Mouse (Mus musculus) MEL (cell line): ENCODE measurements around the gene Ttc6. TPM values are rescaled to one million over a fixed set of nuclear protein-coding genes. Genes with fewer than 3 reads are reported as not detected.

Source experiments
- DNase-seq: peaks from one replicate; pipeline ENCODE4 v3.0.0; 2011; ENCODE audit warnings: low read depth, low spot score
- H3K27ac ChIP-seq: 2 replicates; pipeline ENCODE4 v1.5.1; 2012; ENCODE audit warnings: low read depth, mild to moderate bottlenecking, control low read depth, low read length, moderate library complexity; ENCODE audit not compliant: control insufficient read depth
- H3K27me3 ChIP-seq, 2 experiments: fragments of 150-350 bp in 1 of 2; sonication (generic) in 1 of 2; 2 replicates each; pipeline ENCODE4 v1.6.1; 2012; ENCODE audit warnings: low read length in 2 of 2, mild to moderate bottlenecking in 2 of 2, improper control_type of control experiment in 1 of 2, moderate library complexity in 1 of 2; ENCODE audit not compliant: insufficient read depth in 2 of 2, control insufficient read depth in 1 of 2
- H3K36me3 ChIP-seq, 2 experiments: 2 replicates each; pipeline ENCODE4 v1.6.1; 2012 to 2014; ENCODE audit warnings: low read length in 2 of 2, improper control_type of control experiment in 1 of 2, inconsistent platforms in 1 of 2, mild to moderate bottlenecking in 1 of 2; ENCODE audit not compliant: insufficient read depth in 2 of 2, control insufficient read depth in 1 of 2
- H3K4me1 ChIP-seq, 2 experiments: fragments of 150-350 bp in 1 of 2; sonication (generic) in 1 of 2; 2 replicates each; pipeline ENCODE4 v1.6.1; 2012; ENCODE audit warnings: low read length in 2 of 2, improper control_type of control experiment in 1 of 2, mild to moderate bottlenecking in 1 of 2; ENCODE audit not compliant: insufficient read depth in 2 of 2, control insufficient read depth in 1 of 2
- H3K4me3 ChIP-seq, 2 experiments: fragments of 150-350 bp in 1 of 2; sonication (generic) in 1 of 2; 2 replicates each; pipeline ENCODE4 v1.5.1; 2012; ENCODE audit warnings: low read depth in 2 of 2, low read length in 2 of 2, mild to moderate bottlenecking in 2 of 2, moderate library complexity in 2 of 2, control low read depth in 1 of 2, improper control_type of control experiment in 1 of 2; ENCODE audit not compliant: control insufficient read depth in 1 of 2, insufficient read depth in 1 of 2
- H3K79me2 ChIP-seq: 2 replicates; pipeline ENCODE4 v1.6.1; 2012; ENCODE audit warnings: mild to moderate bottlenecking, low read length, moderate library complexity; ENCODE audit not compliant: control insufficient read depth, poor library complexity, insufficient read depth
- H3K9ac ChIP-seq: 2 replicates; pipeline ENCODE4 v1.6.1; 2012; ENCODE audit warnings: low read depth, mild to moderate bottlenecking, control low read depth, low read length, moderate library complexity; ENCODE audit not compliant: control insufficient read depth, poor library complexity, severe bottlenecking
- H3K9me3 ChIP-seq: fragments of 150-350 bp; sonication (generic); replicated peaks from 2 replicates; pipeline ENCODE4 v1.6.1; 2012; ENCODE audit warnings: mild to moderate bottlenecking, low read length, improper control_type of control experiment, moderate library complexity; ENCODE audit not compliant: insufficient read depth
- BHLHE40 ChIP-seq: IDR thresholded peaks from 2 replicates; pipeline ENCODE4 v1.6.1; 2012; ENCODE audit warnings: low read depth, mild to moderate bottlenecking, inconsistent platforms, low read length, improper control_type of control experiment, borderline replicate concordance
- CHD1 ChIP-seq: IDR thresholded peaks from 2 replicates; pipeline ENCODE4 v1.6.1; 2012; ENCODE audit warnings: low read depth, mild to moderate bottlenecking, inconsistent platforms, low read length, improper control_type of control experiment
- CHD2 ChIP-seq: IDR thresholded peaks from 2 replicates; pipeline ENCODE4 v1.6.1; 2011; ENCODE audit warnings: low read length, improper control_type of control experiment
- CTCF ChIP-seq, 3 experiments: IDR thresholded peaks in 2 of 3; conservative IDR thresholded peaks in 1 of 3; 2 replicates each; pipeline ENCODE4 v1.5.1; 2011 to 2012; ENCODE audit warnings: low read length in 3 of 3, low read depth in 2 of 3, mild to moderate bottlenecking in 2 of 3, improper control_type of control experiment in 1 of 3, inconsistent platforms in 1 of 3, mixed read lengths in 1 of 3, moderate library complexity in 1 of 3; ENCODE audit not compliant: control insufficient read depth in 1 of 3, insufficient read depth in 1 of 3, poor library complexity in 1 of 3, severe bottlenecking in 1 of 3
- E2F4 ChIP-seq: IDR thresholded peaks from 2 replicates; pipeline ENCODE4 v1.6.1; 2011; ENCODE audit warnings: low read depth, low read length, improper control_type of control experiment, borderline replicate concordance
- EP300 ChIP-seq, 2 experiments: IDR thresholded peaks; 2 replicates each; pipeline ENCODE4 v1.6.1; 2011; ENCODE audit warnings: improper control_type of control experiment in 2 of 2, low read length in 2 of 2, low read depth in 1 of 2, mild to moderate bottlenecking in 1 of 2
- GABPA ChIP-seq: IDR thresholded peaks from 2 replicates; pipeline ENCODE4 v1.6.1; 2012; ENCODE audit warnings: low read depth, mild to moderate bottlenecking, inconsistent platforms, low read length, improper control_type of control experiment, moderate library complexity
- GATA1 ChIP-seq: IDR thresholded peaks from 2 replicates; pipeline ENCODE4 v1.6.1; 2011; ENCODE audit warnings: low read depth, low read length, improper control_type of control experiment
- HCFC1 ChIP-seq: IDR thresholded peaks from 2 replicates; pipeline ENCODE4 v1.6.1; 2012; ENCODE audit warnings: low read depth, mild to moderate bottlenecking, inconsistent platforms, low read length, improper control_type of control experiment, moderate library complexity
- KAT2A ChIP-seq: conservative IDR thresholded peaks from 2 replicates; pipeline ENCODE4 v1.6.1; 2012; ENCODE audit warnings: low read depth, low read length, improper control_type of control experiment, inconsistent platforms
- MAFK ChIP-seq: IDR thresholded peaks from 2 replicates; pipeline ENCODE4 v1.6.1; 2011; ENCODE audit warnings: low read depth, mild to moderate bottlenecking, low read length, improper control_type of control experiment, borderline replicate concordance
- MAX ChIP-seq: IDR thresholded peaks from 2 replicates; pipeline ENCODE4 v1.6.1; 2011; ENCODE audit warnings: low read length, improper control_type of control experiment
- MAZ ChIP-seq: IDR thresholded peaks from 2 replicates; pipeline ENCODE4 v1.6.1; 2012; ENCODE audit warnings: low read depth, mild to moderate bottlenecking, inconsistent platforms, low read length, improper control_type of control experiment
- MEF2A ChIP-seq: IDR thresholded peaks from 2 replicates; pipeline ENCODE4 v1.6.1; 2014; ENCODE audit warnings: low read depth, mild to moderate bottlenecking, inconsistent platforms, low read length, improper control_type of control experiment; ENCODE audit not compliant: poor library complexity, insufficient replicate concordance, severe bottlenecking; ENCODE audit errors: extremely low read depth
- MYB ChIP-seq: IDR thresholded peaks from 2 replicates; pipeline ENCODE4 v1.6.1; 2011; ENCODE audit warnings: mild to moderate bottlenecking, low read depth, low read length, improper control_type of control experiment
- NRF1 ChIP-seq: IDR thresholded peaks from 2 replicates; pipeline ENCODE4 v1.6.1; 2014; ENCODE audit warnings: low read depth, mild to moderate bottlenecking, inconsistent platforms, low read length, improper control_type of control experiment, moderate library complexity; ENCODE audit not compliant: poor library complexity, insufficient read depth, severe bottlenecking
- POLR2A ChIP-seq, 2 experiments: IDR thresholded peaks; 2 replicates each; pipeline ENCODE4 v1.6.1; 2011 to 2012; ENCODE audit warnings: low read length in 2 of 2, mild to moderate bottlenecking in 2 of 2, control low read depth in 1 of 2, improper control_type of control experiment in 1 of 2, low read depth in 1 of 2, moderate library complexity in 1 of 2; ENCODE audit not compliant: control insufficient read depth in 1 of 2, insufficient read depth in 1 of 2, poor library complexity in 1 of 2
- POLR2AphosphoS2 ChIP-seq: IDR thresholded peaks from 2 replicates; pipeline ENCODE4 v1.6.1; 2011; ENCODE audit warnings: low read length, improper control_type of control experiment
- POLR2AphosphoS5 ChIP-seq: IDR thresholded peaks from 2 replicates; pipeline ENCODE4 v1.6.1; 2012; ENCODE audit warnings: low read depth, borderline replicate concordance, mild to moderate bottlenecking, inconsistent platforms, low read length, moderate library complexity, mixed read lengths
- RAD21 ChIP-seq: IDR thresholded peaks from 2 replicates; pipeline ENCODE4 v1.6.1; 2011; ENCODE audit warnings: mild to moderate bottlenecking, low read depth, low read length, improper control_type of control experiment
- SIN3A ChIP-seq: IDR thresholded peaks from 2 replicates; pipeline ENCODE4 v1.6.1; 2012; ENCODE audit warnings: low read length, improper control_type of control experiment, inconsistent platforms
- SMC3 ChIP-seq: IDR thresholded peaks from 2 replicates; pipeline ENCODE4 v1.6.1; 2011; ENCODE audit warnings: low read depth, low read length, improper control_type of control experiment
- UBTF ChIP-seq: IDR thresholded peaks from 2 replicates; pipeline ENCODE4 v1.6.1; 2012; ENCODE audit warnings: low read depth, mild to moderate bottlenecking, inconsistent platforms, low read length, improper control_type of control experiment, moderate library complexity, borderline replicate concordance; ENCODE audit not compliant: insufficient read depth
- USF1 ChIP-seq: IDR thresholded peaks from 2 replicates; pipeline ENCODE4 v1.6.1; 2014; ENCODE audit warnings: low read depth, mild to moderate bottlenecking, inconsistent platforms, low read length, improper control_type of control experiment, moderate library complexity
- ZC3H11A ChIP-seq: IDR thresholded peaks from 2 replicates; pipeline ENCODE4 v1.6.1; 2012; ENCODE audit warnings: low read depth, mild to moderate bottlenecking, inconsistent platforms, low read length, improper control_type of control experiment
- polyA plus RNA-seq, 2 experiments: library from polyadenylated mRNA; stranded (reverse) in 1 of 2; unstranded in 1 of 2; fragments of >175 nt in 1 of 2; fragments of >200 nt in 1 of 2; gene quantifications; 2 replicates each; pipeline versions ENCODE4 v1.2.1 to v1.2.4; 2012; ENCODE audit warnings: low replicate concordance in 2 of 2, low read depth in 1 of 2; ENCODE audit not compliant: insufficient read length in 2 of 2, insufficient read depth in 1 of 2, missing spikeins in 1 of 2
- total RNA-seq: library from RNA; depleted of rRNA; stranded (reverse); fragments of 300-350 nt; gene quantifications from 2 replicates; pipeline ENCODE4 v1.2.3, GENCODE M21; 2012

Ttc6 gene
- total and polyA plus RNA-seq, 3 experiments: not detected

DNA sequence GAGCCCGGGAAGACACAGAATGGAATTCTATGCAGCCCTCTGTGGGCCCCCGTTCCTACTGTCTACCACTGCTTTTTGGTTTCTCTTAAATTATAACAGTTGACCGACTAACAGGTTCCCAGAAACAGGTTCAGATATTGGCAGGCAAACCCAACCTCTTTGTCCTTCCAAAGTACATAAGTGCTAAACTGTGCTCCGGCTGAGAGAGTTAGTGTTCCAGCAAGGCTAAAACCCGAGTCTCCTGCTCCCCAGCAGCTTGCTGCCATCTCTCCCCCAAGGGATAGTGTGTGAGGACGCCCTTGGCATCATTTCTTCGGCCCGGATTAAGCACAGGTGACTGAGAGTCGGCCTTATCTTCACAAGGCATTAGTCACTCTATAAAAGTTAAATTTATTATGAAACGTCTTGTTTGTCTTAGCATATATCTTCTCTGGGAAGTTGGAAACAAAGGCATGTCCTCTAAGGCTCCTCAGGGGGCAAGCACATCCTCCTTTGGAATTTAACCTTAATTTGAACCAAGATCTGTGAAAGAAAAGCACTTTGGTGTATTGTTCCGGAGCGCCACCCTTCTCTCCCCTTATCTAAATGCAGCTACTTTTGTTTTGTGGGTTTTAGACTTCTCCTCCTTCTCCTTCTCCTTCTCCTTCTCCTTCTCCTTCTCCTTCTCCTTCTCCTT, 48.1 kb upstream of the Ttc6 start:
- H3K4me3 ChIP-seq: no peak overlapping the region
- H3K27ac ChIP-seq: no peak overlapping the region
- no peaks in the 10 kb centered on the region for H3K36me3 ChIP-seq
- no peaks in the 10 kb centered on the region for H3K9me3 ChIP-seq
- H3K9ac ChIP-seq: no peak overlapping the region
- no peaks in the 10 kb centered on the region; a peak in 1 of 4 replicates for H3K27me3 ChIP-seq
- TF ChIP-seq POLR2A (IDR thresholded peaks at IDR 0.05; ENCODE audit: control insufficient read depth in 1 of 2, insufficient read depth in 1 of 2, low read depth in 1 of 2, low read length in 2 of 2, poor library complexity in 1 of 2) (no peak), E2F4 (no peak), MAZ (no peak), SIN3A (no peak), SMC3 (no peak), MAFK (no peak), MAX (no peak), POLR2AphosphoS5 (no peak), UBTF (no peak), CHD1 (no peak), MEF2A (no peak), EP300 (IDR thresholded peaks at IDR 0.05; ENCODE audit: low read depth in 1 of 2, low read length in 2 of 2) (no peak), GABPA (no peak), HCFC1 (no peak), BHLHE40 (no peak), POLR2AphosphoS2 (no peak), USF1 (no peak)
- DNase-seq: no peak
- H3K79me2 ChIP-seq: no peaks in the 10 kb centered on the region
- H3K4me1 ChIP-seq: no peaks in the 10 kb centered on the region

DNA sequence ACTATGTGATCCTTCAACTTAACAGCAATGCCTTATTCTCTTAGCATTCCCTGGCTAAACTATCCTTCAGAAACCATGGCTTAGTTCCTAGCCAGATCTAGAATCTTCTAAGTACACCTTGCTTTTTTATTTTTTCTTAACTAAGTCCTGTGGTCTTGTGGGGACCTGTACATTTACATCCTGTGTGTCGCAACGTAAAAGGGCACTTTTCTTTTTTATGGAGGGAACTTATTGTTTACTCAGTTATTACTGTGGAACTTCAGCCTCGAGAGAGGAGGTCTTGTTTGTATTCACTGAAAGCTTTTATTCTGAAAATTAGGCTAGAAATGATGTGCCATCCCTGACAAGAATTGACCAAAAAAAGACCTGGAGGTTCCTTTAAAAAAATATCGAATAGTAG, 35.6 kb upstream of the Ttc6 start:
- H3K4me3 ChIP-seq: no peak overlapping the region
- DNase-seq: no peak
- no peak overlapping the region for H3K27ac ChIP-seq
- H3K36me3 ChIP-seq: no peaks in the 10 kb centered on the region
- H3K9me3 ChIP-seq: no peaks in the 10 kb centered on the region
- no peaks in the 10 kb centered on the region for H3K27me3 ChIP-seq
- no peaks in the 10 kb centered on the region; the same call in 1 of the 2 replicates for H3K79me2 ChIP-seq
- no peak overlapping the region for H3K9ac ChIP-seq
- TF ChIP-seq MAZ (no peak), EP300 (IDR thresholded peaks at IDR 0.05; ENCODE audit: low read depth in 1 of 2, low read length in 2 of 2) (no peak), POLR2AphosphoS5 (no peak), BHLHE40 (no peak), KAT2A (no peak), RAD21 (no peak), MEF2A (no peak), CHD2 (no peak), CHD1 (no peak), SMC3 (no peak), MYB (no peak), USF1 (no peak), GABPA (no peak), CTCF (IDR thresholded peaks at IDR 0.05 in 2 of 3, conservative IDR thresholded peaks at IDR 0.05 in 1 of 3; ENCODE audit: control insufficient read depth in 1 of 3, insufficient read depth in 1 of 3, low read depth in 2 of 3, low read length in 3 of 3, poor library complexity in 1 of 3, severe bottlenecking in 1 of 3) (no peak), GATA1 (no peak), ZC3H11A (no peak), NRF1 (no peak)
- no peaks in the 10 kb centered on the region for H3K4me1 ChIP-seq
